Mouse (Mus musculus) neural tube, embryonic 11.5 days (tissue): ENCODE measurements around the gene Bmp2k. TPM values are rescaled to one million over a fixed set of nuclear protein-coding genes. Genes with fewer than 3 reads are reported as not detected.

Source experiments
- ATAC-seq: fragments of 200-750 bp; cut with Nextera tagmentation; 2 replicates; pipeline ENCODE4 v1.8.0; 2017; ENCODE audit warnings: moderate number of reproducible peaks, mild to moderate bottlenecking, moderate TSS enrichment, moderate library complexity; ENCODE audit not compliant: insufficient read depth, low FRiP score, low TSS enrichment
- DNase-seq: peaks from one replicate; pipeline ENCODE4 v3.0.0-alpha.2; 2015; ENCODE audit warnings: low spot score
- H3K27ac ChIP-seq: fragments of 300-500 bp; sonication (generic); 2 replicates; pipeline ENCODE4 v1.5.1; 2014; ENCODE audit warnings: low read depth, mild to moderate bottlenecking, low read length
- H3K27me3 ChIP-seq: fragments of 300-500 bp; sonication (generic); 2 replicates; pipeline ENCODE4 v1.6.1; 2014; ENCODE audit warnings: mild to moderate bottlenecking, low read length, mixed read lengths; ENCODE audit not compliant: control insufficient read depth, insufficient read depth
- H3K36me3 ChIP-seq: fragments of 300-500 bp; sonication (generic); 2 replicates; pipeline ENCODE4 v1.6.1; 2014; ENCODE audit warnings: mild to moderate bottlenecking, low read length, moderate library complexity, mixed read lengths; ENCODE audit not compliant: control insufficient read depth, insufficient read depth
- H3K4me1 ChIP-seq: fragments of 300-500 bp; sonication (generic); 2 replicates; pipeline ENCODE4 v1.6.1; 2014; ENCODE audit warnings: low read length, mixed read lengths; ENCODE audit not compliant: control insufficient read depth, insufficient read depth
- H3K4me2 ChIP-seq: fragments of 300-500 bp; sonication (generic); 2 replicates; pipeline ENCODE4 v1.6.1; 2014; ENCODE audit warnings: low read depth, mild to moderate bottlenecking, moderate library complexity
- H3K4me3 ChIP-seq: fragments of 300-500 bp; sonication (generic); 2 replicates; pipeline ENCODE4 v1.5.1; 2014; ENCODE audit warnings: low read depth, low read length
- H3K9ac ChIP-seq: fragments of 300-500 bp; sonication (generic); 2 replicates; pipeline ENCODE4 v1.6.1; 2014; ENCODE audit warnings: mild to moderate bottlenecking, low read length
- H3K9me3 ChIP-seq: fragments of 300-500 bp; sonication (generic); 2 replicates; pipeline ENCODE4 v1.6.1; 2016; ENCODE audit warnings: low read length; ENCODE audit not compliant: control insufficient read depth
- WGBS: fragments of 180-500 bp; shearing (Covaris S2); extraction: QIAGEN DNeasy Blood & Tissue Kit; methylation state at CpG from one replicate; pipeline ENCODE4 v1.1.7; 2014; 5-methylcytosine and 5-hydroxymethylcytosine counted together
- polyA plus RNA-seq: library from polyadenylated mRNA; unstranded; fragments of >200 nt; fragmentation: Nextera tagmentation; extraction: Ambion mirVana; gene quantifications from 2 replicates; pipeline ENCODE4 v1.2.1, GENCODE M21; 2014

The Bmp2k gene
- polyA plus RNA-seq, 1 experiment from 2014 or later, result 11.2 TPM

DNA sequence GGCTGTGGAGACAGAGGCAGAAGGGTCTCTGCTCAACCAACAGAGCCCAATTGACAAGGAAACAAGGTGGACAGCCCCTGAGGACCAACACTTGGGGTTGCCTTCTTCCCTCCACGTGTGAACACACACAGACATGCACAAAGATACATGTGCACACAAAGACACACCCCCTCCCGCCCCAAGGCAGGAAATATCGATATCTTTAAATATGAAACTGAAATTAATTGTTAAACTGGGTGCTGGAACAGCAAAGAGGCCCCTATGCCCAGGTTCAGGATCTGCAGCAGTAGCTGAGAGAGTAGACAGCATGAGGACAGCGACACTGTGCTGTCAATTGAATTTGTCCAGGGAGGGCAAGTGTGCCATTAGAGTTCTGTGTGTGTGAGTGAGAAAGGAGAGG is 68.3 kb downstream of the Bmp2k start:
- 91% methylated on average over 4 of the region's 4 CpGs for WGBS
- Histone ChIP-seq H3K9me3 (no peaks in the 10 kb centered on the region), H3K4me2 (no peak overlapping the region), H3K27ac (no peak overlapping the region), H3K27me3 (no peaks in the 10 kb centered on the region), H3K9ac (no peak overlapping the region), H3K36me3 (no peaks in the 10 kb centered on the region), H3K4me1 (no peaks in the 10 kb centered on the region), H3K4me3 (no peak overlapping the region)
- ATAC-seq (no peak), DNase-seq (no peak)

DNA sequence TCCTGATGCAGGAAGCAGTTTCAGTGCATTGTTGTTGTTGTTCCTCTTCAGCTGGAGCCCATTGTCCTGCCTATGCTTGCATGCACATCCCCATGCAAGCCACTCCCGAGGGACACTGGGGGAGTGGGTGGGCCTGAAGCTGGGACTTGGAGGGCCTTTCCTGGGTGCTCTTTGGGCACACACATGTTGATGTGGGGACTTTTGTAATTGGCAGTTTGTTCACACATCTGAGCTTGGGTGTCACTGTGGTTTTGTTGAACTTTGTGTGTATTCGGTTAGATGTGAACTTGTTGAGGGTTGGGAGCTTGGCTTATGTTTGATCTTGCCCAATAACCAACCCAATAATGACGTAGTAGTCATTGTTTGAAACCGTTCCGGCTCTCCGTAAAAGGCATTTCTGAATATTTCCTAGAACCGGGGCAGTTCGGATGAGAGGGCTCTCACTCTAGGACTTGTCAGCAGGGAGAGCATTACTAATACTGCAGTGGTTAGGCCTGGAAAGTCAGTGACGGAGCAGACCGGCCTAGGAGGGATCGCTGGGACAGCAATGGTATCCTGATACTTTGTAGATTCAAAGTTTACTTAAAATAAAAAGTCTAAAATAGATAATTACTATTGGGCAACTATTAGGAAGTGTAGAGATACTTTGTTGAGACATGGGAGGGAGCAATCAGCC is 78.1 kb downstream of the Bmp2k start:
- Histone ChIP-seq H3K36me3 (no peaks in the 10 kb centered on the region), H3K9ac (no peak overlapping the region), H3K4me2 (no peak overlapping the region), H3K4me1 (no peaks in the 10 kb centered on the region), H3K27ac (no peak overlapping the region), H3K27me3 (no peaks in the 10 kb centered on the region), H3K9me3 (no peaks in the 10 kb centered on the region), H3K4me3 (no peak overlapping the region)
- WGBS, result 90% methylated on average over 11 of the region's 11 CpGs
- no peak for DNase-seq
- no peak for ATAC-seq

DNA sequence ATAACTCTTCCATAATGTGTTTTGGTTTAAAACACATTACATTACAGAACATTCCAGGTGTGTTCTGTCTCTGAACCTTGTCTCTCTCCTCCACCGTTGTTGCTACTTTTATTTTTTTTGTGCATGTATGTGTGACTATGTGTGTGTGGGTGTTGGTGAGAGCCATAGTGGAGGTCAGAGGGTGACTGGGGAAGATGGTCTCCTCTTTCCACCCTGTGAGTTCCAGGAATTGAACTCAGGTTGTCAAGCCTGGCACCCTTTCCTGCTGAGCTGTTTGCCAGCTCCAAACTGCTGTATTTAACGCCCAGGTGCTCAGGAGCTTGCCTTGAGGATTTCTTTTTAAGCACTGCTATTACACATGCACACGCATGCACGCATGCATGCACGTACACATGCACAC is 78.7 kb downstream of the Bmp2k start:
- Histone ChIP-seq H3K27ac (no peak overlapping the region), H3K36me3 (no peaks in the 10 kb centered on the region), H3K4me3 (no peak overlapping the region), H3K4me1 (no peaks in the 10 kb centered on the region), H3K27me3 (no peaks in the 10 kb centered on the region), H3K9me3 (no peaks in the 10 kb centered on the region), H3K4me2 (no peak overlapping the region), H3K9ac (no peak overlapping the region)
- DNase-seq, result no peak
- 92% methylated on average over 5 of the region's 5 CpGs for WGBS
- no peak for ATAC-seq

DNA sequence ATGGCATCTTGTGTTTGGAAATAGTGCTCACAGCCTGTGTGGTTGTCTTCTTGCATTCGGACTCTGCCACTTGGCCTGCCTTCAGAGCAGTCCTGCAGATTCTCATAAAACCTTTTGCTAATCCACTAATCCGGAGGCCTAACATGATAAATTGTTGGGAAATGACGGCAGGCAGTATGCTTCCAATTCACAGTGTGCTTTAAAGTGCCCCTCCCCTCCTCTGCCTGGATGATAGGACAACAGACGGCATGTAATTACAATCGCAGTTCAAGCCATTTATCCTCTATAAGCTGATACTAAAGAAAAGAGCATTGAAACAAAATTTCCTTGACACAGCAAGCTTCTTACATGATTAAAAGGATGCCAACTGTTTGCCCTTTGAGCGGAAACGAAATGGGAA is 80.2 kb downstream of the Bmp2k start:
- Histone ChIP-seq H3K27me3 (no peaks in the 10 kb centered on the region), H3K4me3 (no peak overlapping the region), H3K9ac (no peak overlapping the region), H3K36me3 (no peaks in the 10 kb centered on the region), H3K27ac (no peak overlapping the region), H3K4me2 (no peak overlapping the region), H3K9me3 (no peaks in the 10 kb centered on the region), H3K4me1 (no peaks in the 10 kb centered on the region)
- WGBS, result 71% methylated on average over 7 of the region's 7 CpGs
- DNase-seq, result no peak
- ATAC-seq, result no peak

DNA sequence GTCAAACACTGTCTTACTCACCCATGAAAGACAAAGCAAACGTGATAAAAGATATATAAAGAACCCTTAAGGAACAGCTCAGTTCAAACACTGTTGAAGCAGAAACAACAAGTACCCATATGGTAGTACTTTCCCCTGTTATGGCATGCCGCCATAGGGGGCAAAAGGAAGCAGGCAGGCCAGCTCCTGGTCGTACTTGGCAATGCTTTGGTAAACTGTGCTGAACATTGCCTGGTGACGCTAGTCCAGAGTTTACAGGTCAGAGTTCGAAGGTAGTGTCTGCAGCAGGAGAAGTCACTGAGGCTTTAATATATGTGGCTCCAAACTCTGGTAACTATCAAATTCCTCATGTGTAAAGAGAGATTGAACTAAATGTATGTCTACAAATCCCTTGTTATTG is 81.2 kb downstream of the Bmp2k start:
- Histone ChIP-seq H3K36me3 (no peaks in the 10 kb centered on the region), H3K4me1 (no peaks in the 10 kb centered on the region), H3K27ac (no peak overlapping the region), H3K27me3 (no peaks in the 10 kb centered on the region), H3K4me2 (no peak overlapping the region), H3K9me3 (no peaks in the 10 kb centered on the region), H3K4me3 (no peak overlapping the region), H3K9ac (no peak overlapping the region)
- DNase-seq (no peak), ATAC-seq (no peak)
- WGBS, result 68% methylated on average over 5 of the region's 5 CpGs

DNA sequence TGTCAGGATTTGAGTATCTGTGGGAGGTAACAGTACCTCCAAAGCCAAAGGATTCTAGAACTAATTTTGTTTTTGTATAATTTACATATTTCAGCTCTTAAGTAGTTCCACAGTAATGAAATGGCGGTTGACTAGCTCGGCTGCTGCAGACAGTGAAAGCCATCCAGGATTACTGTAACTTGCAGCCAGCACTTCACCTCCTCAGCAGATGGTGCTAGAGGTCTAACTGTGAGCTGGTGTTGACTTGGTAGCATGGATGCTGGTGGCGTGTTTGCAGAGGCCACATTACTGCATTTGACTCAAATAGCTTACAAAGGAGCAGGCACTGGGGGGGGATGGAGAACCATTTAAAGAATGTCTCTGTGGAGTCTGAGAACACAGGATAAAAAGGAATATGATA is 84.0 kb downstream of the Bmp2k start:
- Histone ChIP-seq H3K4me3 (no peak overlapping the region), H3K27me3 (no peaks in the 10 kb centered on the region), H3K9ac (no peak overlapping the region), H3K36me3 (0 out of 2 replicates have a peak, but pooled peaks cover 2% of the 10 kb centered on the region), H3K9me3 (no peaks in the 10 kb centered on the region), H3K4me2 (no peak overlapping the region), H3K27ac (no peak overlapping the region), H3K4me1 (no peaks in the 10 kb centered on the region)
- 80% methylated on average over 3 of the region's 3 CpGs for WGBS
- no peak for DNase-seq
- ATAC-seq, result no peak

DNA sequence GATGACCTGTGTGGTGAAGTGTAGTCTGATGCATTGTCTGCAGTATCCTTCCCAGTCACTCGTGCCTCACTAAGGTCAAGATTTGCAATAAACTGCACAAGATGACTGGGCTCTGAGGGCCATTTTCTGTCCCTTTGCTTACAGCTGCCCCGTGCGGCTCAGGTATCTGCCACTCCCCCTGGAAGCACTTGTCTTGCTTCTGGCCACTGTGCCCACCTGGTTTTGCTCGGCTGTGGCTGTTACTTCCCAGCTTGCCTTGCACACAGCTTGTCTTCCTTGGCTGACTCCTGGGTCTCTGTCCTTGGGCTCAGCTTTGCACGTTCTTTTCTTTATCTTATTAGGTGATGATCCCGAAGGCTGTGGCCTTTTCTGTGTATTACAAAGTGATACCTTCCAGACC is 86.2 kb downstream of the Bmp2k start:
- no peaks in the 10 kb centered on the region for H3K4me1 ChIP-seq
- no peak overlapping the region for H3K4me2 ChIP-seq
- ATAC-seq (no peak), DNase-seq (no peak)
- peaks cover 9% of the 10 kb centered on the region for H3K36me3 ChIP-seq
- no peaks in the 10 kb centered on the region for H3K9me3 ChIP-seq
- H3K27ac ChIP-seq, result no peak overlapping the region
- H3K9ac ChIP-seq, result no peak overlapping the region
- 83% methylated on average over 6 of the region's 6 CpGs for WGBS
- no peaks in the 10 kb centered on the region for H3K27me3 ChIP-seq
- no peak overlapping the region for H3K4me3 ChIP-seq

DNA sequence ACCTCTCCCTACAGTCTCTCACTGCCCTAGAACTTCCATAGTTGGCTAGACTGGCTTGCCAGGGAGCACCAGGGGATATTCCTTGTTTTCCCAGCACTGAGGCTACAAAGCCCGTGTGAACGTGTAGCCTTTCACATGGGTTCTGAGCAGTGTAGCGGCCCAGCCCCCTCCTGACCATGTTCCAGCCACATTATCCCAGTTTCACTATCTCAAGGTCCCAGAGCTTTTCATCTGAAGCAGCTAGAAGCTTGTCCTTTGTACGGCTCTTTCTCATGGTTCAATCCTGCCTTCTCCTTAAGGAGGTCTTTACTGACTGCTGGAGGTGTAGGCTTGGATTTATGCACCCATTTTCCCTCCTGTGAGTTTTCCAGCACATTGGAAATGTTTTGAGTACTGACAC is 87.1 kb downstream of the Bmp2k start:
- ATAC-seq, result no peak
- Histone ChIP-seq H3K9me3 (no peaks in the 10 kb centered on the region), H3K27me3 (no peaks in the 10 kb centered on the region), H3K9ac (no peak overlapping the region), H3K4me1 (no peaks in the 10 kb centered on the region), H3K4me2 (no peak overlapping the region), H3K4me3 (no peak overlapping the region), H3K36me3 (peaks cover 9% of the 10 kb centered on the region), H3K27ac (no peak overlapping the region)
- DNase-seq, result no peak
- 97% methylated on average over 4 of the region's 4 CpGs for WGBS

DNA sequence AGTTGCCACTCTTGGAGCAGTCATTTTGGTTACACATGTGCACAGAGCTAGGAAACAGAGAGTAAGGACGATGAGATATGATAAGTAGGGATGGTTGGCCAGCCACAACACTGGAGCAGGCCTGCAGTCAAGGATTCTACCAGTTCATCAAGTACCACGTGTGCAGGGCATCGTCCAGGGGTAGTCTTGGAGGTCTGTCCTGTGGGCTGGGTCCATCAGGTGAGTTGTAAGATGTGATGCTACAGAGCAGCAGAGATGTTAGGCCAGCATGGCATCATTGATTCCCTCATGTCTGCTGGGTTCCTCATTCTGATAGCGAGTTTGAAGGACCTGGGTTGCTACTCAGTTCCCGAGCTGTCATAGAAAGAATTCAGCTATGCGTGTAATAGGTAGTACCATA is 87.6 kb downstream of the Bmp2k start:
- DNase-seq (no peak), ATAC-seq (no peak)
- no peak overlapping the region for H3K4me2 ChIP-seq
- H3K4me1 ChIP-seq, result no peaks in the 10 kb centered on the region
- no peak overlapping the region for H3K9ac ChIP-seq
- H3K27ac ChIP-seq, result no peak overlapping the region
- peaks cover 9% of the 10 kb centered on the region for H3K36me3 ChIP-seq
- H3K9me3 ChIP-seq, result no peaks in the 10 kb centered on the region
- 93% methylated on average over 6 of the region's 6 CpGs for WGBS
- H3K4me3 ChIP-seq, result no peak overlapping the region
- no peaks in the 10 kb centered on the region for H3K27me3 ChIP-seq
